Mouse (Mus musculus): ENCODE results near the gene Cgnl1.

The Cgnl1 gene

DNA sequence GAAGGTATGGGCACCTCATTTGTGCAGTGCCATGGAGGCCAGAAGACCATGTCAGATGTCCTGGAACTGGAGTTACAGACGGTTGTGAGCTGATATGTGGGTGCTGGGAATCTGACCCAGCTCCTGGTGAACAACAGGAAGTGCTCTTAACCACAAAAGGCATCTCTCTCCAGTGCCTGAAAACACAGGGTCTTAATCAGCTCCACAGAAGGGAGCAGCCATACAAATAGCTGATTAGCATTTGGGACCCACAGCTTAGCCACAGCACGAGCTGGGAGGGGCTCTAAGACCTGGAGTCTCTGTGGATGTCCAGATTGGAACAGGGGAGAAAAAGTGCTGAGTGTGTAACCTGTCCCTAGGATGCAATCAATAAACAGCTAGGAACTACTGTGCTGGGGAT lies 4.5 kb downstream of the Cgnl1 start:
- no peak for DNase-seq (ENCODE audit: low spot score)

DNA sequence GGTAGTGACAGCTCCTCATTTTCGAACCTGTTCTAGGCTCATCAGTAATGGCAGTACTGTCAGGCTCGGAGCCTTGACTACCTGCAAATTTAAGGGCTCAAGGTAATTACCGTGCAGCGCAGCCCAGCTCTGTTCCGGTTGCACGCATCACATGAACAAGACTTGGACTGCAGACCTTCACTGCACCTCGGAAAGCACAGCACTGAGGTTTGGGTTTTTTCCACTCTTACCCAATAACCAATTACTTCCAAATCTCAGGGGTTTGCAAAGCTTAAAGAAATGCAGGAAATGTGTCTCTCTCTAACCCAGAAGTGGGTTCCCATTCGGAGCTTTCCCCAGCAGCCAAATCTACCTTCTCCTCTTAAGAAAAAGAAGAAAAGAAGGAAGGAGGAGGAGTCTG lies 5.1 kb downstream of the Cgnl1 start:
- DNase-seq (ENCODE audit: low spot score): no peak

DNA sequence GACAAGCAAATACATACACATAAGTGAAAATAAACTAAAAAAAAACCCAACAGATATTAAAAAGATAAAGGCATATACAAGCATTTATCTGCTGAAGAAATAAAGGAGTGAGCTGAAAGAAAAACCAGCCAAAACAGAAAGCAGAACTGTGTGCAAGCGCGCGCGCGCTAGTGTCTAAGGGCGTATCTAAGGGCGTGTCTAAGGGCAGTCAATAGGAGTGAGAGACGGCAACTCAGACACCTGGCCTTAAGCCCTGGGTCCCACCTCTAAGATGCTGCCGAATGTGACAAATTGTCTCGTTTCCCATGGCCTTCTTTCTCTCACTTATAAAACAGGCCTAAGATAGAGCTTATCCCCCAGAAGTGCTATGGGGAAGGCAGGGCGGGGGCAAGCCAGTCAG lies 6.9 kb downstream of the Cgnl1 start:
- no peak for DNase-seq (ENCODE audit: low spot score)

DNA sequence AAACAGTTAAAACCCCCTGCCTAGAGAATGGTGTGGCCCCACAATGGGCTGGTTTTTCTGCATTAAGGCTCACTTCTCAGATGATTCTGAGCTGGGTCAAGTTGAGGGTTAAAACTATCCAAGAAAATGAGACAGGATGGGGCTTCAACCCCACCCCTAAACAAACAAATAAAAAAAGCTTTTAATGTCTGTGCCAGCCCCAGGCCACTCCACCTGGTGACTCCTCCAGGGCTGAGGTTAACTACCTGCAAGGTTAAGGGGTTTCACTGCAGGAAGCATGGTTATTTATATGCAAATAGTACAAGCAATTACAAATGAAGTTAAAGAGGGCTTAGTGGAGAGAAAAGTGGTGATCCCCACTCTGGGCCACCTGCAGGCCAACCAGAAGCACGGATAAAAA lies 8.1 kb downstream of the Cgnl1 start:
- DNase-seq (ENCODE audit: low spot score): no peak

DNA sequence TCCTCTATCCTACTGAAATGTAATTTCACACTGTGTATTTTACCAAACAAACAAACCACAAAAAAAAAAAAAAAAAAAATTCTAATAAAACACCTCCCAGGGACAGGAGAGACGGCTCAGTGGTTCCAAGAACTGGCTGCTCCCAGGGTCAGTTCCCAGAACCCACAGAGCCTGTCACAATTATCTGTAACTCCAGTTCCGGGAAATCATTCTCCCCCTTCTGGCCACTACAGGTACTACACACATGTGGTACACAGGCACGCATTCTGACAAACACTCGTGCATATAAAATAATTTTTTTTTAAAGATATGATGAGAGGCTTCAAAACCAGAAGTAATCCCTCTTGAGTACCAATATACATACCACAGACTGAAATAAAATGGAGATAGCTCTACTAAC lies 9.7 kb downstream of the Cgnl1 start:
- no peak for DNase-seq (ENCODE audit: low spot score)

DNA sequence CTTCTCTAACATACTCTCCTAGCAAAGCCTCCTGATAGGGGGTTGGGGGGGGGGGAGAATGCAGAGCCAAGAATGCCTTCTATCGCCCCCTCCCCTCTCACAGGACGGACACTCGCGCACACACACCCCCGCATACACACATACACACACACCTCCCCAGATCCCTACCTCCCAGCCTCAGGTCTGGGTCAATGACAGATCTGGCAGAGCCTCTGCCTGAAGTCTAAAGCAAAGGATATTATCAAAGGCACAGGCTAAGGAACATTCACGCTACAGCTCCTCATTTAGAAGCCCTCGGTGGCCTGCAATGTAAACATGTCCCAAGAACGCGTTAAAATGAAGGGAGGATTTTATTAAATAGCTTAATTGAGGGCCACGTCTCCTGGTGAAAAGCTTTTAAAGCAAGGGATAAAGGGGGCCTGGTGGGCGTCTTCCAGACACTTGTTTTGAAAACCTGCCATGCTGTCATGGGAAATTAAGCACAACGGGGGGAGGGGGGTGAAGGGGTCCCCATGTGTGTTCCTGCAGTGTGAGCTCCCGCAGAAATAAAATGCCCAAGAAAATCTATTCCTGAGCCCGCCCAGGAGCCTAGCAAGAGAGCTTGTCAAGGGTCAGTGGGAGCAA lies 10.8 kb downstream of the Cgnl1 start:
- DNase-seq (ENCODE audit: low spot score): no peak

- DNase-seq (ENCODE audit: low spot score): no peak
Observed at GRCm38 (mm10) chr9:71759893-71760292, 11.5 kb downstream of the Cgnl1 start.

DNA sequence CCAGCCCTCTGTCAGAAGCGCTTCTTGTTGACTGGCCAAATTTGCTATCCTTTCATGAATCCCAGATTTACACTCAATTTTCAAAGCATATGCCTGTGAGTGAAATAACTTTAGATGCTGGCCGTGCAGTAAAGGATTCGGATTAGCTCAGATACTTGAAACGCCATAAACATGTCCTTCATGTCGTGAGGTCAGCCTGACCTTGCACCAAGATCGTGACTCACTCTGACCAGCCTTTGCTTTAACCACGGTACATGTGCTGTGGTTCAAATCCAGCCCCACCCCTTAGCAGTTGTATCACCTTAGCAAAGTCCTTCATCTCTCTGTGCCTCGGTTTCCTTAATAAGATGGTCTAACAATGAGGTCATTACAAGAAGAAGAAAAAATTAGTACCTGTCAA lies 14.0 kb downstream of the Cgnl1 start:
- DNase-seq (ENCODE audit: low spot score): no peak

DNA sequence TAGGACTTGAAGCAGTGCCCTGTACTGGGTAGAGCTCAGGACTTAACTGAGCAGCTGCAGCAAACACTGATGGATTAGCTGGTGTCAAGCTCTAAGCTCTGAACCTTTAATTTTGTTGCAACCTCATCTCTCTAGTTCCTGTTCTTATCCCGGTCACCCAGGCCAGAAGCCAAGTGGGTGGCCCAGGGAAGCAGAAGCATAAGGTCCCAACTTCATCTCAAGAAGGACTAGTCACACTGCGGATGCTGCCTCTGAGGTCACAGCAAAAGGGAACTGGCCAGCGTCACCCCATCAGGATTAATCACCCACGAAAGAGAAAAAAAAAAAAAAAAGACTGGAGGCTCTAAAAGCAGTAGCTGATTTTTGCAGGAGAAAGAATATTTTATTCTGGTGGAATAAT lies 14.5 kb downstream of the Cgnl1 start:
- DNase-seq (ENCODE audit: low spot score): no peak

DNA sequence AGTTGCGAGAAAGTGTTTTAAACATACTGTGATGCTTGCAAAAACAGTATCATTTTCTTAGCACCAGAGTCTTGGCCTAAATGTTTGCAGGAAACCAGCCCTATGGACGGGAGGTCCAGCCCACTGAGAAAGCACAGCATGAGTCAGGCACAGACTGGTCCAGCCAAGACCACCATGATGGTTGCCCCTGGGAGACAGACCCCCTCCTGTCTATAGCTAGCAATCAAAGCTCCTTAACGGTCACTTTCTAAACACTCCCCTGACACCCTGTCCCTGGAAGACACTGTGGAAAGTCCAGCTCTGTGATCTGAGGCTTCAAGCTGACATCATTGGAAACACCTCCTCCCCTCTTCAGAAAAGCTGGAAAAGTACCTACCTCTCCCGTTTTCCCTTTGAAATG lies 17.4 kb downstream of the Cgnl1 start:
- no peak for DNase-seq (ENCODE audit: low spot score)

DNA sequence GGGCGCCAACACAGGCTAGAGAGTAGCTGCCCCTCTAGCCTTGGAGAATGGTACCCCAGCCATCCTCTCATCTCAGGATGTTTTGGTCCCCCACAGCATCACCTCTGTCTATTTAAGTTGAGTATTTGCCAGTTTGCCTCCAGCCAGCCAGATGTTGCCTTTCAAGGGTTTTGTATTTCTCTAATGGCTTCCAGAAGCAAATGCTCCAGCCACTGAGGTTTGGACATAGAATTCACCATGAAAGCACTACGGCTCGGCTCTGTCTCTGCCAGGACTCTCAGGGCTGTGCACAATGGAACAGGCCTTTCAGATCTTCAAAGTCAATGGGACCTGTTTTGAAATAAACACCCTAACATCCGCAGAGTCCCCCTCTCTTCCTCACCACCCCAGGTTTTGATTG lies 17.9 kb downstream of the Cgnl1 start:
- DNase-seq (ENCODE audit: low spot score): no peak

DNA sequence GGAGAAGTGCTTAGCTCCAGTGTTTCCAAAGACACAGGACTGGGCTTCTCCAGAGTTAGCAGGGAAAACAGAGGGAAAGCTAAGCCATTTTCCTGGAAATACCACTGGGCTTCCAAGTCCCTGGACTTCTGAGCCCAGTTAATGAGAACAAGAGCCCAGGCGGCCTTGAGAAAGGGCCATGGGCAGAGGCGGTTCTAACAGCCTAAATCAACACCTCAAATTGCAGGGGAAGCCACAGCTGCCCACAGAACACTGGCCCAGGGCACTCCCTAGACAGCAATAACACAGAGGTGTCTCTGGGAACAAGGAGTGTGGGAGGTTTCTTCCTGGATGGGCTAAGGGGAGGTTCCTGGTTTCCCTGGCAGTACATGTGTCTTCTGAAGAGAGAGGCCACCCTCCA lies 18.3 kb downstream of the Cgnl1 start:
- DNase-seq (ENCODE audit: low spot score): peak; percentile 38

GRCm38 (mm10) chr9:71750015-71750672 lies 21.3 kb downstream of the Cgnl1 start:
- DNase-seq (ENCODE audit: low spot score): no peak

- DNase-seq (ENCODE audit: low spot score): peak; percentile 17
Observed at GRCm38 (mm10) chr9:71746405-71746804, 25.0 kb downstream of the Cgnl1 start.

DNA sequence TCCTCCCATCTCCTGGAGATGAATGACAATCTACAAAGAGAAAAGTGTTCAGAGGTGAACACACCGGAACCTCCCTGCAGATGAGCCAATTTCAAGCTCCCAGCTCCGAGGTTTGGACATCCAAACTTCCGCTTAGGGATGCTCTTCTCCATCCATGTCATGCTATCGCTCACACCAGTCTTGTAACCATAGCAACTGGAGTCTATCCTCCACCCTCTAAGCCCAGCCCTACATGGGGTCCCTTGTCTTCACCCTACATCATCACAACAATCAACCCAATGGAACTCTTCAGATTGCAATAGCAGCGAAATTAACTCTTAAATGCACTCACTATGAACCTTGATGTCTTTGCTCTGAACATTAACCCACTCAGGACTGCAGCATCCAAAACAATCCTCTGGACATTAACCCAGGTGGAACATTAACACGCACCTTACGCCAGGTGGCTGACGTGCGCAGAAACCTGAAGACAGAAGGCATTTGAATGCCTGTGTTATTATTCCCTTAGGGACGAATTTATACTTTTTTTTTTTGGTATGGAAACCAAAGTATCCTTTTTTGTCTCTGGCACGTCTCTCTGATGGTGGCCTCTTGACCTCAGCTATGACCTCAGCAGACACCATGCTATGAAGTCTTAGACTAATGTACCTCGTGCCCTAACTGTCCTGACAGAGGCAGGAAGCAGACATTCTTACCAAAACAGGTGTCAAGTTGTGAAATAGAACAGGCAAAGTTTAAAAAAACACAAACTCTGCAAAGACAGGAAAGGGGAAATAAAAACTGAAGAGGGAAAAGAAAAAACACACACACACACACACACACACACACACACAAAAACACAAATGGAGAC lies 33.1 kb downstream of the Cgnl1 start:
- DNase-seq (ENCODE audit: low spot score): no peak

GRCm38 (mm10) chr9:71737257-71738023 lies 34.0 kb downstream of the Cgnl1 start:
- peak; percentile 16 for DNase-seq (ENCODE audit: low spot score)

DNA sequence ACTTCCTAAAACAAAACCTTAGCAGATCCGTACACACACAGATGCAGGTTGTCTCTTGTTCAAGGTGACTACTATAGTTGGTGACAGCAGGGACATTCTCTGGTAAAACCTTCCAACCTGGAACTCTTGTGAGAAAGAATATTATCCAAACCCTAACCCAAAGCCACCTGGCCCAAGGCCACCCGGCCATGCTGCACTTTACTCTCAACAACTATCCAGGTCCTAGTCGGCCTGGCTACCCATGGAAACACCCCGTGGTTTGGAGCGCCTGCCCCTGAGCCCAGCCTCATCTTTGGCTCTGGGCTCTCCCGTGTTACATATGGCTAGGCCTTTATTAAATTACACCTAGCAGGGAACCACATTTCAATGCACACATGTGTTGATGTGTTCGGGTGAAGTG lies 35.5 kb downstream of the Cgnl1 start:
- no peak for DNase-seq (ENCODE audit: low spot score)

DNA sequence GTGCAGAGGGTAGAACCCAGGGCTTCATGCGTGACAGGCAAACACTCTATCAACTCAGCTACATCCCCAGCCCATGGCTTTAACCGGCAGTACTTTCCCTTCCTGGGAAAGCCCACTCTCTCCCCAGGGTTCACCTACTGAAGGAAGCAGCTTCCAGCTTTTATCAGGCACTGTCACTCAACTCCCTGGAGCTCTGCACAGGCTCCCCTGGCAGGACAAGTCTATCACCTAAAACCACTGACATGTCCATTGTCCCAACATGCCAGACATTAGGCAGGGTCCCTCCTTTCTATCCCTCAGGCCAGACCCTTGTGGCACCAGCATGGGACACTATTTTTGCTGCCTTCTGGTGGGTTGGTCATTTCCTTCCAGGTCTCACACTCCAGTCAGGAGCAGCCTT lies 37.8 kb downstream of the Cgnl1 start:
- DNase-seq (ENCODE audit: low spot score): no peak

- DNase-seq (ENCODE audit: low spot score): no peak
Observed at GRCm38 (mm10) chr9:71728822-71729311, 42.5 kb downstream of the Cgnl1 start.

DNA sequence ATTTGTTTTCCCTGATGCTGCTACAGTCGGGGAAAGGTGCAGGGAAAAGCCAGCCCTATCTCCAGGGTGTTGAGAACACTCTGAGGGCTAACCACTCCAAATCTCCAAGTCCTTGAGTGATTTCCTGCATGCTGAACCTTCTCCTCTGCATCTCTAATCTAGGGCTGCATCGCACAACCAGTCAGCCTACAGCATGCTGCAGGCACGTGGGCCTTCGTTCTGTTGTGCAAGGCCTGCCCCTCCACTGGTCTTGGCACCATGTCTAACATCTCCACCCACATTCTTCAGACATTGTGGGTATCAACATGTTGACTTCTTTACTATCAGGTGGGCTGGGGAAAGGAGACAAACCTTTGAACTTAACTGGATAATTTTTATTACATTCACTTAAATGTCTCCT lies 44.2 kb downstream of the Cgnl1 start:
- DNase-seq (ENCODE audit: low spot score): no peak

DNA sequence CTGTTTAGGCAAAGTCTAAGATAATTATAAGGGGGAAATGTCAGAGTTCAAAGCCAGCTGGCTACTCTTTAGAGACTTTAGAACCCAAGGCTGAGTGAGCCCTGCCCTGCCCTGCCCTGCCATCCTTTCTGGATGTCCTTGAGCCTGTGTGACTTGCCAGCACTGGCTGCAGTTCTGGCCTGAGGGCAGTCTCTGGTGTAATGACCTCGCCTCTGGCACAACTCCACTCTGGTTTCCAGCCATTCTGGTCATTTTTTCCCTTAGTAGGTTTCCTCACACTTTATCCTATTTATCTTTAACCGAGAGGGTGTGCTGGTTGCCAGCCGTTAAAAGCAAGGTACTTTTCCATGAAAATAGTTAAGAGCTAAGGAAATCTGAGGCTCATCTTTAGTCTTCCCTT lies 45.3 kb downstream of the Cgnl1 start:
- DNase-seq (ENCODE audit: low spot score): peak; percentile 43

GRCm38 (mm10) chr9:71722366-71722765 lies 49.0 kb downstream of the Cgnl1 start:
- no peak for DNase-seq (ENCODE audit: low spot score)
